Mouse (Mus musculus) spleen, adult 18-20 months (tissue): ENCODE measurements at regions not wholly inside any gene's neighbourhood (a gene's known extent, or its start where the extent isn't known, plus 50 kb on each side); places are given as distances from the start of the nearest gene placed in this dataset.

ENCODE experiments used
- DNase-seq, 2 experiments: peaks; one replicate each; pipeline ENCODE4 v3.0.0; 2022; ENCODE audit warnings: mixed read lengths in 2 of 2

DNA sequence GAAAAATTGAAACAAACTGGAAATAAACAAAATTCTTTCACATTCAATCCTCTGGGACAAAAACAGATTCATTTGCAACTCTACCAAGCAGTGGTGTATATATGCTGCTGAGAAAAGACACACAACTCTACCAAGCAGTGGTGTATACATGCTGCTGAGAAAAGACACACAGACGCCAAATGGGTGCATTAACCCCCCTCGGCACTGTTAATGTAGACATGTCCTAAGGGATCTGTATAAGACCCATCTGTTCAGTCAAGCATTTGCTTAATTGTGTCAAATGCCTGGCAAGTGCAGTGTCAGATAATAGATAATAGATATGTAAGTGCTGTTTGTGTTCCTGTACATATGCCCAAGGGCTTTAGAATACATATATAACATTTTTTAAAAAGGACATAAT is 1035.2 kb upstream of the B3galt2 start:
- no peak for DNase-seq

DNA sequence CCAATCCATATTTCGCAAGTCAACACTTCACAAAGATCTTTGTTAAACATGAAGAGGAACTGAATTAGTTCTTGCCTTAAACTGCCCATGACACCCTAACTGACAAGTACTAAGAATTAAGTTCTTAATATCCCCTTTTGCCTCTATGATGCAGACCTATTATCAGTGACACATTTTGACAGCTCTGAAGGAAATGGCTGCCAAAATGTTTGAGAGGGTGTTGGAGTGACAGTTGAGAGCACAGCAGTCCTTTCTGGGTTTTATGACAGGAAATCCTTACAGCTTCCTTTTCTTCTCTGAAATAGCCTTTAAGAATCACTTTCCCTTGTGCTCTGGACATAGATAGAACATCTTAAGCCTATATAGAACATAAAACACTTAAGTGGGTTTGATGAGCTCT is 1034.4 kb upstream of the B3galt2 start:
- DNase-seq: no peak

DNA sequence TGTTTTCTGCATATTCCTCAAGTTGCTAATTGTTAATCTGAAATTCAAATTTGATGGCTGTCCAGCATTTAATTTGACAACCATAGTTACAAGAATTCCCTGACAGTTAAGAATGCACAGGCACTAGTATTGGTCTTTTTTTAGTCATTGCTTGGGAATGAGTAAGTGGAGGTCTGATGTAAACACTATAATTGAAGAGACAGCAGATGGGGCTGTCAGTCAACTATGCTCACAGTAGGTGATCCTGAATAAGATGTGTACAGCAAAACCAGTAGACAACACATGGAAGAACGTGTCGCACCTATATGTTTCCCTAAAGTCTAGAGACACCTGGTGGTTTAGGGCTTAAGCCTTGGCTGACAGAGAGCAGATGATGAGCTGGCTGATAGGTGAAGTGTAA is 1019.0 kb upstream of the B3galt2 start:
- no peak for DNase-seq

DNA sequence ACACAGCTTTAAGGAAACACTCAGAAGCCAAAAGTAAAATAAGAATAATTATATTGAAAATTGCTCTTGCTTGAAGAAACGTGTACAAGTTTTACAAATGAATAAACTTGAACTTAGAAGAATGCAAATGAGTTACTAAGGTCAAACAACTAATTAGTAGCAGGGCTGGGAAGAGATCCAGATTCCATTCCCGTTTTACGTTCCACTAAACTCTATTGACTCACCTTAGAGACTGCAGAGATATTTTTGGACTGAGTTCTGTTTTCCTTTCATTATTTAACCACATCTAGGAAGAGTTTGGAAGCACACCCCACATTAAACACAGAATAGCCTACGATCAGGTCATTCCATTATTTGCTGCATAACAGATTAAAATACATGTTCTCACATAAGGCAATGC is 1016.2 kb upstream of the B3galt2 start:
- no peak for DNase-seq

- DNase-seq: no peak
These were observed 985.2 kb upstream of the B3galt2 start for GRCm38 (mm10) chr1:142655289-142655688.

- no peak for DNase-seq
These were observed 975.2 kb upstream of the B3galt2 start for GRCm38 (mm10) chr1:142665262-142665661.

DNA sequence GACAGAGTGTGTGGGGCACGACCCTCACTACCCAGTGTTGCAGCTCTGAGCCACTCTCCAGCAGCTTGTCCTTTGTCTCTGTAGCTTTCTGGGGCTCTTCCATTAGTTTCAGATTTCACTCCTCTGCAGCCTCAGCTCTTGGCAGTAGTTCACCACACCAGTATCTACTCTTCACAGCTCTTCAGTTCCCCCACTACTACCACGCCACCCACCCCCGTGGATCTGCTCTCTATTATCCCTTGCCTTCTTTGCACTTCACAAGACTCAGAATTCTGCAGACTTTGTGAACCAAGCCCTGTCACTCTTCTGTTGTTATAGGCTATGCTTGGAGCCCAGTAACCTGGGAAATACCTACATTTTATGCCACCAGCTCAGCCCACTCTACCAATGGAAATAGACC is 960.5 kb upstream of the B3galt2 start:
- DNase-seq: no peak

- no peak for DNase-seq
These were observed 951.6 kb upstream of the B3galt2 start for GRCm38 (mm10) chr1:142688828-142689227.

DNA sequence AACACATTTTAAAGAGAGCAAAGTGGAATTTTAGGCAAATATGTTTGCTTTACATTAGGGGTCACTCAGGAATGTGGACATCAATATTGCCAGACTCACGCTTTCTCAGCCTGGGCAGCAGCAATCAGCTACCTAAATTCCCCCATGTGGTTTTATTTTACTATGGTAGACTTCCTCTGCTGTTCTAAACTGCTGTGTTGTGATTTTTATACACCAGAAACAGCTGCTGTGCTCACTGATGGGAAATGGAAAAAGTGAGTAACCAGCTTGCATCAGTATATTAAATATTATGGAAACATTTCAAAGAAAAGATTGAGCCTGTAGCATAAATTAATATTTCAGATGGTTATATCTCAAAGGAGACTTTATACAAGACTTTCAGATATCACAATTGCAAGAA is 945.3 kb upstream of the B3galt2 start:
- DNase-seq: no peak

DNA sequence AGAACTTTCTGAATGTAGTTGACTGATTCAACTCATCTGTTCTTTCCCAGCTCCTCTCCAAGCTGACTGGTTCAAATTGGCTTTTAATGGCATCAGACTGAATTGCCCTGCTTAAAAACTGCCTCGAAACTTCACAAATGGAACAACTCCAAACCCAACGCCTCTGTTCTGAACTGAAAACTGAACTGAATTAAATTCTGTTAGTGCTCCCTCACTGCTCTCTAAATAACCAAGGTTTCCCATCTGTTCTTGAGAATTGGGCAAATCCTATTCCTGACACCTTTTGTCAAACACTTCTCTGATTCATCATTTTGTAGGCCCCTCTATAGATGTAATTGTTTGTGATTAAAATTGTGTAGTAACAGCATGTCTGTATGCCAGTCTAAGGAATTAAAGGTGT is 932.2 kb upstream of the B3galt2 start:
- no peak for DNase-seq

- DNase-seq: no peak
These were observed 910.2 kb upstream of the B3galt2 start for GRCm38 (mm10) chr1:142730259-142730658.

- DNase-seq: no peak
These were observed 906.4 kb upstream of the B3galt2 start for GRCm38 (mm10) chr1:142734108-142734507.

GRCm38 (mm10) chr1:142738376-142738775 is 902.1 kb upstream of the B3galt2 start:
- DNase-seq: no peak

- DNase-seq: peak in 1 of 2 experiments; percentile 6
These were observed 898.2 kb upstream of the B3galt2 start for GRCm38 (mm10) chr1:142742307-142742706.

GRCm38 (mm10) chr1:142771010-142771409 is 869.5 kb upstream of the B3galt2 start:
- DNase-seq: no peak
